Mouse (Mus musculus): ENCODE measurements at regions not wholly inside any gene's neighbourhood (a gene's known extent, or its start where the extent isn't known, plus 50 kb on each side); places are given as distances from the start of the nearest gene placed in this dataset.
"Not testable (repeated sequence)": the region's sequence is repeated elsewhere in the genome, so short reads cannot be mapped to it uniquely, and the experiment has no call there.

GRCm38 (mm10) chr16:55606447-55607239 lies 232.1 kb downstream of the Nfkbiz start:
- no peaks in the 10 kb centered on the region for H3K9me3 ChIP-seq
- 79% methylated on average over 7 of the region's 7 CpGs for WGBS
- H3K27ac ChIP-seq = no peak overlapping the region
- no peak for DNase-seq (ENCODE audit: low spot score)
- no peak overlapping the region for H3K4me3 ChIP-seq
- H3K36me3 ChIP-seq = no peaks in the 10 kb centered on the region
- H3K4me1 ChIP-seq = no peaks in the 10 kb centered on the region
- no peaks in the 10 kb centered on the region for H3K27me3 ChIP-seq (ENCODE audit: insufficient read depth, poor library complexity, severe bottlenecking)

GRCm38 (mm10) chr16:55603611-55604010 lies 235.1 kb downstream of the Nfkbiz start:
- no peak overlapping the region for H3K27ac ChIP-seq
- H3K4me1 ChIP-seq = no peaks in the 10 kb centered on the region
- no peak overlapping the region for H3K4me3 ChIP-seq
- H3K27me3 ChIP-seq (ENCODE audit: insufficient read depth, poor library complexity, severe bottlenecking) = no peaks in the 10 kb centered on the region
- WGBS = 81% methylated on average over 2 of the region's 2 CpGs
- no peaks in the 10 kb centered on the region for H3K9me3 ChIP-seq
- H3K36me3 ChIP-seq = no peaks in the 10 kb centered on the region
- DNase-seq (ENCODE audit: low spot score) = no peak

GRCm38 (mm10) chr16:55589382-55589956 lies 249.2 kb downstream of the Nfkbiz start:
- no peaks in the 10 kb centered on the region for H3K4me1 ChIP-seq
- H3K4me3 ChIP-seq = no peak overlapping the region
- no peaks in the 10 kb centered on the region for H3K36me3 ChIP-seq
- no peaks in the 10 kb centered on the region for H3K9me3 ChIP-seq
- no peaks in the 10 kb centered on the region for H3K27me3 ChIP-seq (ENCODE audit: insufficient read depth, poor library complexity, severe bottlenecking)
- H3K27ac ChIP-seq = no peak overlapping the region
- DNase-seq (ENCODE audit: low spot score) = no peak
- WGBS = 67% methylated on average over 1 of the region's 1 CpGs

- Histone ChIP-seq H3K4me1 (peaks cover 4% of the 10 kb centered on the region; the same call in 1 of the 2 replicates), H3K27me3 (ENCODE audit: insufficient read depth, poor library complexity, severe bottlenecking) (no peaks in the 10 kb centered on the region), H3K4me3 (no peak overlapping the region), H3K9me3 (no peaks in the 10 kb centered on the region), H3K36me3 (no peaks in the 10 kb centered on the region), H3K27ac (no peak overlapping the region)
- WGBS = 84% methylated on average over 6 of the region's 6 CpGs
- no peak for DNase-seq (ENCODE audit: low spot score)
Measured at GRCm38 (mm10) chr16:55587138-55587537, 251.6 kb downstream of the Nfkbiz start.

GRCm38 (mm10) chr16:55582906-55583305 lies 255.8 kb downstream of the Nfkbiz start:
- Histone ChIP-seq H3K27me3 (ENCODE audit: insufficient read depth, poor library complexity, severe bottlenecking) (no peaks in the 10 kb centered on the region), H3K4me3 (no peak overlapping the region), H3K9me3 (no peaks in the 10 kb centered on the region), H3K4me1 (peaks cover 13% of the 10 kb centered on the region; the same call in 1 of the 2 replicates), H3K27ac (no peak overlapping the region), H3K36me3 (no peaks in the 10 kb centered on the region)
- no peak for DNase-seq (ENCODE audit: low spot score)
- 25% methylated on average over 3 of the region's 3 CpGs for WGBS

- Histone ChIP-seq H3K4me1 (peaks cover 13% of the 10 kb centered on the region; the same call in 1 of the 2 replicates), H3K27me3 (ENCODE audit: insufficient read depth, poor library complexity, severe bottlenecking) (no peaks in the 10 kb centered on the region)
Measured at GRCm38 (mm10) chr16:55582029-55582428, 256.7 kb downstream of the Nfkbiz start.

GRCm38 (mm10) chr16:55580827-55581226 lies 257.9 kb downstream of the Nfkbiz start:
- DNase-seq (ENCODE audit: low spot score) = no peak
- Histone ChIP-seq H3K4me3 (no peak overlapping the region), H3K27ac (no peak overlapping the region), H3K27me3 (ENCODE audit: insufficient read depth, poor library complexity, severe bottlenecking) (no peaks in the 10 kb centered on the region), H3K9me3 (no peaks in the 10 kb centered on the region), H3K36me3 (no peaks in the 10 kb centered on the region), H3K4me1 (peaks cover 13% of the 10 kb centered on the region; the same call in 1 of the 2 replicates)
- WGBS = 70% methylated on average over 4 of the region's 4 CpGs

More at GRCm38 (mm10) chr16:55582029-55582428, 256.7 kb downstream of the Nfkbiz start:
- no peak for DNase-seq (ENCODE audit: low spot score)
- H3K9me3 ChIP-seq = no peaks in the 10 kb centered on the region
- WGBS = 89% methylated on average over 7 of the region's 7 CpGs
- no peak overlapping the region for H3K4me3 ChIP-seq
- H3K27ac ChIP-seq = no peak overlapping the region
- no peaks in the 10 kb centered on the region for H3K36me3 ChIP-seq

GRCm38 (mm10) chr16:55578686-55579085 lies 260.0 kb downstream of the Nfkbiz start:
- no peaks in the 10 kb centered on the region for H3K27me3 ChIP-seq (ENCODE audit: insufficient read depth, poor library complexity, severe bottlenecking)
- no peak for DNase-seq (ENCODE audit: low spot score)
- H3K27ac ChIP-seq = no peak overlapping the region
- H3K4me1 ChIP-seq = peaks cover 13% of the 10 kb centered on the region; the same call in 1 of the 2 replicates
- WGBS = 79% methylated on average over 5 of the region's 5 CpGs
- no peaks in the 10 kb centered on the region for H3K36me3 ChIP-seq
- no peak overlapping the region for H3K4me3 ChIP-seq
- H3K9me3 ChIP-seq = no peaks in the 10 kb centered on the region

- H3K27ac ChIP-seq; H3K27me3 ChIP-seq (ENCODE audit: insufficient read depth, poor library complexity, severe bottlenecking); H3K4me1 ChIP-seq; H3K9me3 ChIP-seq; H3K4me3 ChIP-seq; H3K36me3 ChIP-seq; DNase-seq (ENCODE audit: low spot score): not testable (repeated sequence)
- 88% methylated on average over 2 of the region's 2 CpGs for WGBS
Measured at GRCm38 (mm10) chr16:55575609-55576283, 263.0 kb downstream of the Nfkbiz start.

GRCm38 (mm10) chr16:55571106-55571505 lies 267.6 kb downstream of the Nfkbiz start:
- H3K4me1 ChIP-seq = no peaks in the 10 kb centered on the region

GRCm38 (mm10) chr16:55570097-55570496 lies 268.6 kb downstream of the Nfkbiz start:
- 84% methylated on average over 5 of the region's 5 CpGs for WGBS
- no peaks in the 10 kb centered on the region for H3K9me3 ChIP-seq
- no peaks in the 10 kb centered on the region for H3K4me1 ChIP-seq
- H3K27ac ChIP-seq = no peak overlapping the region
- DNase-seq (ENCODE audit: low spot score) = no peak
- H3K27me3 ChIP-seq (ENCODE audit: insufficient read depth, poor library complexity, severe bottlenecking) = no peaks in the 10 kb centered on the region
- no peaks in the 10 kb centered on the region for H3K36me3 ChIP-seq
- no peak overlapping the region for H3K4me3 ChIP-seq

More at GRCm38 (mm10) chr16:55571106-55571505, 267.6 kb downstream of the Nfkbiz start:
- Histone ChIP-seq H3K27ac (no peak overlapping the region), H3K36me3 (no peaks in the 10 kb centered on the region), H3K27me3 (ENCODE audit: insufficient read depth, poor library complexity, severe bottlenecking) (no peaks in the 10 kb centered on the region), H3K4me3 (no peak overlapping the region), H3K9me3 (no peaks in the 10 kb centered on the region)
- no peak for DNase-seq (ENCODE audit: low spot score)
- WGBS = 63% methylated on average over 7 of the region's 7 CpGs

- H3K9me3 ChIP-seq = no peaks in the 10 kb centered on the region
- no peak for DNase-seq (ENCODE audit: low spot score)
- H3K27ac ChIP-seq = peak overlapping the region; percentile 36; the same call in 1 of the 2 replicates
- H3K4me3 ChIP-seq = no peak overlapping the region
- no peaks in the 10 kb centered on the region for H3K27me3 ChIP-seq (ENCODE audit: insufficient read depth, poor library complexity, severe bottlenecking)
- no peaks in the 10 kb centered on the region for H3K36me3 ChIP-seq
- 0 out of 2 replicates have a peak, but pooled peaks cover 4% of the 10 kb centered on the region for H3K4me1 ChIP-seq
- WGBS = 56% methylated on average over 10 of the region's 10 CpGs
Measured at GRCm38 (mm10) chr16:55555821-55556535, 258.2 kb upstream of the Zpld1 start.

Data from heart, embryonic 10.5 days (tissue).